Mouse (Mus musculus) olfactory bulb, adult 2 months (tissue): ENCODE results near the gene Triobp. TPM values are rescaled to one million over a fixed set of nuclear protein-coding genes. Genes with fewer than 3 reads are reported as not detected.

Source experiments
- H3K27ac ChIP-seq: fragments of 200-500 bp; 2 replicates; pipeline ENCODE4 v1.5.1; 2012; ENCODE audit warnings: low read depth, low read length; ENCODE audit not compliant: insufficient read depth
- H3K4me1 ChIP-seq: fragments of 200-500 bp; 2 replicates; pipeline ENCODE4 v1.6.1; 2012; ENCODE audit warnings: low read length; ENCODE audit not compliant: control insufficient read depth, insufficient read depth
- H3K4me3 ChIP-seq: fragments of 200-500 bp; 2 replicates; pipeline ENCODE4 v1.5.1; 2012; ENCODE audit warnings: mild to moderate bottlenecking, low read depth, low read length, moderate library complexity; ENCODE audit not compliant: insufficient read depth
- CTCF ChIP-seq: fragments of 200-500 bp; IDR thresholded peaks from 2 replicates; pipeline ENCODE4 v1.5.1; 2012; ENCODE audit warnings: low read depth, mild to moderate bottlenecking, low read length, moderate library complexity; ENCODE audit not compliant: insufficient read depth
- POLR2A ChIP-seq: fragments of 200-500 bp; IDR thresholded peaks from 2 replicates; pipeline ENCODE4 v1.6.1; 2012; ENCODE audit warnings: mild to moderate bottlenecking, low read depth, low read length, moderate library complexity; ENCODE audit not compliant: insufficient read depth
- WGBS: fragments of 180-500 bp; shearing (Covaris S2); methylation state at CpG from one replicate; pipeline ENCODE4 v1.1.7; 2018; 5-methylcytosine and 5-hydroxymethylcytosine counted together
- polyA plus RNA-seq: library from polyadenylated mRNA; stranded (reverse); fragments of >200 nt; gene quantifications from 2 replicates; pipeline ENCODE4 v1.2.4, GENCODE M21; 2012; ENCODE audit warnings: low replicate concordance; ENCODE audit not compliant: missing spikeins, insufficient read depth, insufficient read length

Triobp gene
- polyA plus RNA-seq, 1 experiment: not detected

- Histone ChIP-seq H3K4me1 (peaks cover 31% of the 10 kb centered on the region), H3K27ac (no peak overlapping the region), H3K4me3 (no peak overlapping the region)
- 40% methylated on average over 4 of the region's 4 CpGs for WGBS
- TF ChIP-seq POLR2A: no peak
- TF ChIP-seq CTCF: no peak
These were observed 31.4 kb downstream of the Triobp start for GRCm38 (mm10) chr15:78978875-78979274.

GRCm38 (mm10) chr15:78980084-78980483 lies 32.6 kb downstream of the Triobp start:
- Histone ChIP-seq H3K27ac (no peak overlapping the region), H3K4me1 (peaks cover 33% of the 10 kb centered on the region), H3K4me3 (no peak overlapping the region)
- TF ChIP-seq CTCF (no peak), POLR2A (no peak)
- 87% methylated on average over 4 of the region's 4 CpGs for WGBS

- TF ChIP-seq CTCF (no peak), POLR2A (no peak)
- Histone ChIP-seq H3K4me3 (peak overlapping the region; percentile 37), H3K4me1 (peaks cover 38% of the 10 kb centered on the region), H3K27ac (no peak overlapping the region)
- WGBS: under 1% methylated on average over 67 of the region's 67 CpGs
These were observed 35.3 kb downstream of the Triobp start for GRCm38 (mm10) chr15:78982658-78983435.

- H3K27ac ChIP-seq: no peak overlapping the region
- peak overlapping the region; percentile 37 for H3K4me3 ChIP-seq
- peaks cover 41% of the 10 kb centered on the region for H3K4me1 ChIP-seq
- WGBS: 16% methylated on average over 21 of the region's 21 CpGs
- no peak for TF ChIP-seq CTCF
- TF ChIP-seq POLR2A: no peak
These were observed 36.1 kb downstream of the Triobp start for GRCm38 (mm10) chr15:78983436-78984285.

GRCm38 (mm10) chr15:78984286-78984778 lies 36.8 kb downstream of the Triobp start:
- peaks cover 36% of the 10 kb centered on the region for H3K4me1 ChIP-seq
- H3K4me3 ChIP-seq: no peak overlapping the region
- 81% methylated on average over 5 of the region's 5 CpGs for WGBS
- no peak for TF ChIP-seq CTCF
- TF ChIP-seq POLR2A: no peak
- H3K27ac ChIP-seq: no peak overlapping the region

GRCm38 (mm10) chr15:78986536-78987220 lies 39.2 kb downstream of the Triobp start:
- TF ChIP-seq POLR2A (no peak), CTCF (no peak)

GRCm38 (mm10) chr15:78988499-78988971 lies 41.0 kb downstream of the Triobp start:
- WGBS: 16% methylated on average over 14 of the region's 14 CpGs
- TF ChIP-seq POLR2A (no peak), CTCF (no peak)
- Histone ChIP-seq H3K4me3 (no peak overlapping the region), H3K4me1 (peaks cover 20% of the 10 kb centered on the region), H3K27ac (no peak overlapping the region)

More at GRCm38 (mm10) chr15:78986536-78987220, 39.2 kb downstream of the Triobp start:
- 83% methylated on average over 11 of the region's 11 CpGs for WGBS
- H3K4me3 ChIP-seq: no peak overlapping the region
- H3K27ac ChIP-seq: no peak overlapping the region
- peaks cover 30% of the 10 kb centered on the region for H3K4me1 ChIP-seq

GRCm38 (mm10) chr15:78989152-78990092 lies 41.9 kb downstream of the Triobp start:
- WGBS: 90% methylated on average over 14 of the region's 14 CpGs
- peaks cover 14% of the 10 kb centered on the region for H3K4me1 ChIP-seq
- H3K4me3 ChIP-seq: no peak overlapping the region
- H3K27ac ChIP-seq: no peak overlapping the region
- TF ChIP-seq POLR2A (no peak), CTCF (no peak)

GRCm38 (mm10) chr15:78990093-78990463 lies 42.6 kb downstream of the Triobp start:
- over 99% methylated on average over 9 of the region's 9 CpGs for WGBS

More at GRCm38 (mm10) chr15:78990093-78990463, 42.6 kb downstream of the Triobp start:
- Histone ChIP-seq H3K27ac (no peak overlapping the region), H3K4me1 (peaks cover 14% of the 10 kb centered on the region), H3K4me3 (no peak overlapping the region)
- TF ChIP-seq CTCF (no peak), POLR2A (no peak)
